Comparison of ENCODE assay signal across 25 mouse cellular contexts in the genomic region with DNA sequence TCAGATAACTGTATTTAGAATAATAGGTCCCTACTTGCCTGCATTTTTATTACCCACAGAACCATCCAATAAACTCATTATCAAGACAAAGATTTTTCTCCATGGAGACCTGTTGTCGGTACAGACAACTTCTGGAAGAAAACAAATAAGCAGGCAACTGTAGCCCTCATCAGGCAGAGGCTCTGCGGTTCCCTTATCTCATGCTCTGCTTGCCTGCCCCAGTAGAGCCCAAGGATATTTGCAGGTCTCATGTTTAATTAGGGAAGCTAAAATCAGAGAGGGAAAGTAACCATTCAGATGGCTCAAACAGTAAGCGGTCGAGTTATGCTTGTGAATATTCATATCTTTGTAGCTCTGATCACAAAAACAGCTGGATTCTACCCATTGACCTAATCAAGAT.
"Had no signal": no experiment of that assay in that cellular context is flagged by ENCODE, and none has a peak within 500 bp of the region (broad histone marks: within the 10 kb centered on the region; RNA-seq: fewer than 3 reads in every experiment).

No protein-coding gene starts in this region.

- H3K27ac ChIP-seq: embryonic facial prominence, embryonic 10.5 days; embryonic facial prominence, embryonic 12.5 days; embryonic facial prominence, embryonic 13.5 days; embryonic facial prominence, embryonic 15.5 days; forebrain, embryonic 10.5 days; forebrain, embryonic 12.5 days; forebrain, embryonic 13.5 days; forebrain, embryonic 15.5 days; gastrocnemius, adult 2 months; heart, adult 2 months had no signal

- H3K4me1 ChIP-seq: embryonic facial prominence, embryonic 15.5 days had no signal

- H3K9ac ChIP-seq: embryonic facial prominence, embryonic 12.5 days; embryonic facial prominence, embryonic 13.5 days; embryonic facial prominence, embryonic 15.5 days; forebrain, embryonic 12.5 days; forebrain, embryonic 13.5 days; forebrain, embryonic 15.5 days; forebrain, postnatal 0 days had no signal

- H3K36me3 ChIP-seq: embryonic facial prominence, embryonic 10.5 days; embryonic facial prominence, embryonic 12.5 days; embryonic facial prominence, embryonic 13.5 days; embryonic facial prominence, embryonic 15.5 days; forebrain, embryonic 10.5 days; forebrain, embryonic 12.5 days; forebrain, embryonic 15.5 days had no signal

- DNase-seq: cerebellum, adult 9-10 months; cerebellum, adult 9-11 months; cerebellum, postnatal 10 days; cerebellum, postnatal 14 days; cerebellum, postnatal 25 days; cerebellum, postnatal 36 days; embryo, embryonic 11 days; forebrain, postnatal 0 days; gastrocnemius, adult 2 months; gastrocnemius, postnatal 10 days; gastrocnemius, postnatal 14 days; gastrocnemius, postnatal 25 days; gastrocnemius, postnatal 36 days; heart, adult 11 months; heart, adult 18-20 months; heart, adult 2 months had no signal

- H3K27me3 ChIP-seq: embryonic facial prominence, embryonic 12.5 days; embryonic facial prominence, embryonic 13.5 days; embryonic facial prominence, embryonic 15.5 days; forebrain, embryonic 12.5 days; forebrain, embryonic 15.5 days had no signal

- H3K4me3 ChIP-seq: embryonic facial prominence, embryonic 10.5 days; embryonic facial prominence, embryonic 12.5 days; embryonic facial prominence, embryonic 13.5 days; embryonic facial prominence, embryonic 15.5 days; erythroblast, embryonic 14.5 days; forebrain, embryonic 10.5 days; forebrain, embryonic 12.5 days; forebrain, embryonic 13.5 days; forebrain, embryonic 15.5 days; gastrocnemius, adult 2 months; heart, adult 2 months had no signal

- H3K9me3 ChIP-seq: embryonic facial prominence, embryonic 10.5 days; embryonic facial prominence, embryonic 12.5 days; embryonic facial prominence, embryonic 15.5 days; forebrain, embryonic 10.5 days; forebrain, embryonic 12.5 days; forebrain, embryonic 13.5 days; forebrain, embryonic 15.5 days had no signal
